Mouse (Mus musculus) stomach, embryonic 14.5 days (tissue): ENCODE measurements around the gene Mum1. TPM values are rescaled to one million over a fixed set of nuclear protein-coding genes. Genes with fewer than 3 reads are reported as not detected.

Experiments used
- ATAC-seq: fragments of 200-750 bp; cut with Nextera tagmentation; 2 replicates; pipeline ENCODE4 v1.8.0; 2017; ENCODE audit warnings: low read depth, moderate TSS enrichment; ENCODE audit not compliant: insufficient number of reproducible peaks, insufficient read depth, low FRiP score
- H3K27ac ChIP-seq: fragments of 300-500 bp; sonication (generic); 2 replicates; pipeline ENCODE4 v1.5.1; 2014; ENCODE audit warnings: mild to moderate bottlenecking, low read length, moderate library complexity, mixed read lengths
- H3K27me3 ChIP-seq: fragments of 300-500 bp; sonication (generic); 2 replicates; pipeline ENCODE4 v1.6.1; 2014; ENCODE audit warnings: low read length, control low read depth, mixed read lengths; ENCODE audit not compliant: control insufficient read depth, insufficient read depth
- H3K36me3 ChIP-seq: fragments of 300-500 bp; sonication (generic); 2 replicates; pipeline ENCODE4 v1.6.1; 2014; ENCODE audit warnings: mild to moderate bottlenecking, control low read depth, low read length, moderate library complexity, mixed read lengths; ENCODE audit not compliant: control insufficient read depth, insufficient read depth
- H3K4me1 ChIP-seq: fragments of 300-500 bp; sonication (generic); 2 replicates; pipeline ENCODE4 v1.6.1; 2014; ENCODE audit warnings: low read length, control low read depth, mixed read lengths; ENCODE audit not compliant: control insufficient read depth, insufficient read depth
- H3K4me2 ChIP-seq: fragments of 300-500 bp; sonication (generic); replicated peaks from 2 replicates; pipeline ENCODE4 v1.6.1; 2014; ENCODE audit warnings: low read depth, low read length, control low read depth
- H3K4me3 ChIP-seq: fragments of 300-500 bp; sonication (generic); 2 replicates; pipeline ENCODE4 v1.5.1; 2014; ENCODE audit warnings: low read depth, low read length, control low read depth
- H3K9ac ChIP-seq: fragments of 300-500 bp; sonication (generic); replicated peaks from 2 replicates; pipeline ENCODE4 v1.6.1; 2014; ENCODE audit warnings: low read depth, mild to moderate bottlenecking, control low read depth, low read length, moderate library complexity, mixed read lengths
- H3K9me3 ChIP-seq: fragments of 300-500 bp; sonication (generic); 2 replicates; pipeline ENCODE4 v1.6.1; 2016; ENCODE audit warnings: low read depth, low read length, control low read depth; ENCODE audit not compliant: control insufficient read depth
- WGBS: fragments of 180-500 bp; shearing (Covaris S2); extraction: QIAGEN DNeasy Blood & Tissue Kit; methylation state at CpG from one replicate; pipeline ENCODE4 v1.1.7; 2014; 5-methylcytosine and 5-hydroxymethylcytosine counted together
- polyA plus RNA-seq: library from polyadenylated mRNA; unstranded; fragments of >200 nt; fragmentation: Nextera tagmentation; extraction: Ambion mirVana; gene quantifications from 2 replicates; pipeline ENCODE4 v1.2.1, GENCODE M21; 2014

The Mum1 gene
- 59.7 and 65.6 TPM in 2 replicates for polyA plus RNA-seq

GRCm38 (mm10) chr10:80226416-80227165 lies at the start of gene Mum1:
Mum1 (plus strand) TSS chr10:80226434.
- Histone ChIP-seq H3K9ac (peak within 1 kb of the TSS; percentile 66), H3K4me3 (peak within 1 kb of the TSS; percentile 54), H3K4me2 (peak within 1 kb of the TSS; percentile 89), H3K9me3 (no peaks in the 10 kb centered on the region), H3K4me1 (peaks cover 23% of the 10 kb centered on the region; the same call in 1 of the 2 replicates), H3K27ac (peak within 1 kb of the TSS; percentile 92), H3K27me3 (no peaks in the 10 kb centered on the region), H3K36me3 (peaks cover 27% of the 10 kb centered on the region)
- WGBS, result under 1% methylated on average over 55 of the region's 75 CpGs
- peak; percentile 99 for ATAC-seq

- no peak overlapping the region for H3K9ac ChIP-seq
- no peak overlapping the region for H3K27ac ChIP-seq
- WGBS, result 62% methylated on average over 7 of the region's 7 CpGs
- no peaks in the 10 kb centered on the region for H3K9me3 ChIP-seq
- peaks cover 6% of the 10 kb centered on the region for H3K36me3 ChIP-seq
- no peak overlapping the region for H3K4me2 ChIP-seq
- peaks cover 12% of the 10 kb centered on the region; the same call in 1 of the 2 replicates for H3K4me1 ChIP-seq
- no peaks in the 10 kb centered on the region for H3K27me3 ChIP-seq
- no peak overlapping the region for H3K4me3 ChIP-seq
- ATAC-seq, result no peak
Observed at GRCm38 (mm10) chr10:80177441-80178279, 48.6 kb upstream of the Mum1 start.

- peak within 1 kb of the TSS; percentile 89 for H3K9ac ChIP-seq
- no peaks in the 10 kb centered on the region for H3K27me3 ChIP-seq
- 2% methylated on average over 66 of the region's 106 CpGs for WGBS
- H3K36me3 ChIP-seq, result peaks cover 6% of the 10 kb centered on the region
- H3K4me3 ChIP-seq, result peak within 1 kb of the TSS; percentile 66
- peaks cover 12% of the 10 kb centered on the region; the same call in 1 of the 2 replicates for H3K4me1 ChIP-seq
- peak within 1 kb of the TSS; percentile 79 for H3K4me2 ChIP-seq
- peak within 1 kb of the TSS; percentile 55 for H3K27ac ChIP-seq
- ATAC-seq, result peak; percentile 62; the same call in 1 of the 2 replicates
- H3K9me3 ChIP-seq, result no peaks in the 10 kb centered on the region
Observed at GRCm38 (mm10) chr10:80179068-80180051, 46.9 kb upstream of the Mum1 start, which contains the start of gene Efna2. Efna2 (plus strand) TSS chr10:80179482.

GRCm38 (mm10) chr10:80180288-80180687 lies 45.9 kb upstream of the Mum1 start:
- H3K27me3 ChIP-seq, result no peaks in the 10 kb centered on the region
- H3K9me3 ChIP-seq, result no peaks in the 10 kb centered on the region
- no peak for ATAC-seq
- H3K4me3 ChIP-seq, result peak overlapping the region; percentile 66
- 42% methylated on average over 6 of the region's 6 CpGs for WGBS
- H3K36me3 ChIP-seq, result peaks cover 6% of the 10 kb centered on the region
- H3K4me1 ChIP-seq, result peaks cover 12% of the 10 kb centered on the region; the same call in 1 of the 2 replicates
- H3K27ac ChIP-seq, result no peak overlapping the region
- peak overlapping the region; percentile 89 for H3K9ac ChIP-seq
- peak overlapping the region; percentile 79 for H3K4me2 ChIP-seq

GRCm38 (mm10) chr10:80180823-80181222 lies 45.4 kb upstream of the Mum1 start:
- Histone ChIP-seq H3K9ac (peak overlapping the region; percentile 89; the same call in 1 of the 2 replicates), H3K27ac (no peak overlapping the region), H3K27me3 (no peaks in the 10 kb centered on the region), H3K36me3 (peaks cover 6% of the 10 kb centered on the region), H3K9me3 (no peaks in the 10 kb centered on the region), H3K4me2 (peak overlapping the region; percentile 79), H3K4me1 (peaks cover 12% of the 10 kb centered on the region; the same call in 1 of the 2 replicates), H3K4me3 (peak overlapping the region; percentile 66; the same call in 1 of the 2 replicates)
- ATAC-seq, result no peak
- 40% methylated on average over 5 of the region's 5 CpGs for WGBS

DNA sequence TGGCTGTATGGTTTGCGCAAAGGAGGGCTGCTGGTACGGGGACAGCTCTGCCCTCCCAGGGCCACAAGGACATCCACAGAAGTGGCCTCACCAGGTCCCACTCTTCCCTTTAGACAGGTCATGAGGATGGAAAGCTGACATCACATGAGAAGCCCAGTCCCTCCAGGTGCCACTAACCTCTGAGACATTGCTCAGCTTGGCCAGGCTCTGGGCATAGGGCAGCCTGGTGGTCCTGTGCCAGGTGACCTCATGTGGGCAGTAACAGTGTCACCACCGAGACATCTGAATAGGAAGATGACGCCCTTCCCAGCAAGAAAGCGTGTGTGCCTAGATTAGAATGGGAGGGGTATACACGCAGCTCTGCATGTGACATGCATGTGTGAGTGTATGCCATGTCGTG lies 43.7 kb upstream of the Mum1 start:
- Histone ChIP-seq H3K27ac (no peak overlapping the region), H3K4me1 (peaks cover 12% of the 10 kb centered on the region; the same call in 1 of the 2 replicates), H3K36me3 (peaks cover 11% of the 10 kb centered on the region), H3K9ac (no peak overlapping the region), H3K4me3 (no peak overlapping the region), H3K27me3 (no peaks in the 10 kb centered on the region), H3K9me3 (no peaks in the 10 kb centered on the region), H3K4me2 (no peak overlapping the region)
- WGBS, result 97% methylated on average over 7 of the region's 7 CpGs
- no peak for ATAC-seq

DNA sequence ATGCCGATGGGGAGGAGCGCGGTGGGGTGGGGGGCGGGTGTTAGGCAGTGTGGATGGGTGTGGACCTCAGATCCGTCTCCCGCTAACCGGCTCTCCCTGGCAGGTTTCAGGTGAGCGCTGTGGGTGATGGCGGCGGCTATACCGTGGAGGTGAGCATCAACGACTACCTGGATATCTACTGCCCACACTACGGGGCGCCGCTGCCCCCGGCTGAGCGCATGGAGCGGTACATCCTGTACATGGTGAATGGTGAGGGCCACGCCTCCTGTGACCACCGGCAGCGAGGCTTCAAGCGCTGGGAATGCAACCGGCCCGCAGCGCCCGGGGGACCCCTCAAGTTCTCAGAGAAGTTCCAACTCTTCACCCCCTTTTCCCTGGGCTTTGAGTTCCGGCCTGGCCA lies 39.6 kb upstream of the Mum1 start:
- no peaks in the 10 kb centered on the region for H3K9me3 ChIP-seq
- H3K4me2 ChIP-seq, result no peak overlapping the region
- ATAC-seq, result no peak
- H3K27me3 ChIP-seq, result peaks cover 11% of the 10 kb centered on the region
- H3K9ac ChIP-seq, result no peak overlapping the region
- H3K36me3 ChIP-seq, result peaks cover 24% of the 10 kb centered on the region
- WGBS, result 54% methylated on average over 27 of the region's 27 CpGs
- no peak overlapping the region for H3K27ac ChIP-seq
- H3K4me3 ChIP-seq, result no peak overlapping the region
- peaks cover 10% of the 10 kb centered on the region; the same call in 1 of the 2 replicates for H3K4me1 ChIP-seq
